Mouse (Mus musculus) heart, embryonic 10.5 days (tissue): Measurements from ENCODE around the gene Qpctl. TPM values are rescaled to one million over a fixed set of nuclear protein-coding genes. Genes with fewer than 3 reads are reported as not detected.
A peak's percentile ranks its signal among the peaks of the same experiment; 100 is the strongest.
"Not testable (repeated sequence)": the region's sequence is repeated elsewhere in the genome, so short reads cannot be mapped to it uniquely, and the experiment has no call there.

Source experiments
- DNase-seq: peaks from one replicate; pipeline ENCODE4 v3.0.0-alpha.2; 2017; ENCODE audit warnings: low spot score
- H3K27ac ChIP-seq: fragments of 300-500 bp; sonication (generic); 2 replicates; pipeline ENCODE4 v1.5.1; 2016; ENCODE audit warnings: mild to moderate bottlenecking
- H3K27me3 ChIP-seq: fragments of 300-500 bp; sonication (generic); 2 replicates; pipeline ENCODE4 v1.6.1; 2016; ENCODE audit warnings: mild to moderate bottlenecking; ENCODE audit not compliant: poor library complexity, insufficient read depth, severe bottlenecking
- H3K36me3 ChIP-seq: fragments of 300-500 bp; sonication (generic); 2 replicates; pipeline ENCODE4 v1.6.1; 2016; ENCODE audit warnings: mild to moderate bottlenecking, moderate library complexity
- H3K4me1 ChIP-seq: fragments of 300-500 bp; sonication (generic); 2 replicates; pipeline ENCODE4 v1.6.1; 2016; ENCODE audit warnings: mild to moderate bottlenecking
- H3K4me3 ChIP-seq: fragments of 300-500 bp; sonication (generic); 2 replicates; pipeline ENCODE4 v1.5.1; 2016; ENCODE audit warnings: mild to moderate bottlenecking, moderate library complexity
- H3K9me3 ChIP-seq: fragments of 300-500 bp; sonication (generic); 2 replicates; pipeline ENCODE4 v1.6.1; 2016; ENCODE audit warnings: mild to moderate bottlenecking, moderate library complexity
- WGBS: fragments of 180-500 bp; shearing (Covaris S2); methylation state at CpG from one replicate; pipeline ENCODE4 v1.1.7; 2016; 5-methylcytosine and 5-hydroxymethylcytosine counted together
- polyA plus RNA-seq: library from polyadenylated mRNA; unstranded; fragments of >200 nt; fragmentation: Nextera tagmentation; extraction: Ambion mirVana; gene quantifications from 2 replicates; pipeline ENCODE4 v1.2.1, GENCODE M21; 2016

The Qpctl gene
- polyA plus RNA-seq, 1 experiment from 2014 or later = 12.1 TPM

DNA sequence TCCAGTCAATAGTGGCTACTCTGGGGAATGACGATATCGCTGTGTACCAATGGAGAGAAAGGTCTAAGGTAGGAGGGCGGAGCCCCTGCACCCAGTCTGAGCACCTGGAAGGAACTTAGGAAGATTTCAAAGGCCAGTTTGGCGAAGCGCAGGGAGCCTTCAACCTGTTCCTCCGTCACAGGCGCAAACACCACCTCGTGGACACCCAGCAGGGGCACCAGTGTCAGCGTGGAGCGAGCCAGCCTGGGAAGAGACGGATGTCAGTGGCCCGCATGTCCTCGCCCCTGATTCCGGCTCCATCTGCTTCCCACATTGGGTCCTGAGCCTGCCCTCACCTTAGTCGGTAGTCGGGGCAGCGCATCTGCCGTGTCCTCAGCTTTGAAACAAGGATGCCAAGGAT lies 10.3 kb upstream of the Qpctl start:
- peak overlapping the region; percentile 61 for H3K4me3 ChIP-seq
- 13% methylated on average over 18 of the region's 18 CpGs for WGBS
- H3K27me3 ChIP-seq = peaks cover 47% of the 10 kb centered on the region

DNA sequence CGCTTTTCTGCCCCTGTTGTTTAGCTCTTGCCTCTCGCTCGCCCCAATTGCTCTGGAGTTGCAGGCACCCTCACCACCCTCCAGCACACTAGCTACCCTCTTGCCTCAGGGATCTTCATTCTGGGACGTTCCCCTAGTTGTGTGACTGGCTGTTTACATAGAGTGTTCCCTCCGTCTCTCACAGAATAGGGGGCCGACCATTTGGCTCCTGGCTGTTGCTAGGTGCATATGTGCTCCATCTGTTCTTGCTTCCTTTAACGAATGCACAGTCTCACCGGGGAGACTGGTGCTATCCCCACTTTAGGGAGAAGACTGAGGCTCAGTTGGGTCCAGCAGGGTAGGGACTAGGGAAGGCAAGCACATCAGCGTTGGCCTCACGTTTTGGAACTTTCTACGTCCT lies 9.5 kb upstream of the Qpctl start:
- Histone ChIP-seq H3K27me3 (peaks cover 39% of the 10 kb centered on the region), H3K27ac (no peak overlapping the region), H3K4me1 (peaks cover 28% of the 10 kb centered on the region), H3K36me3 (peaks cover 16% of the 10 kb centered on the region), H3K4me3 (no peak overlapping the region), H3K9me3 (no peaks in the 10 kb centered on the region)
- 65% methylated on average over 11 of the region's 11 CpGs for WGBS
- no peak for DNase-seq

More for the DNA sequence above, 10.3 kb upstream of the Qpctl start:
- Histone ChIP-seq H3K4me1 (peaks cover 36% of the 10 kb centered on the region), H3K9me3 (no peaks in the 10 kb centered on the region), H3K27ac (peak overlapping the region; percentile 42; the same call in 1 of the 2 replicates), H3K36me3 (peaks cover 9% of the 10 kb centered on the region)
- DNase-seq = no peak

DNA sequence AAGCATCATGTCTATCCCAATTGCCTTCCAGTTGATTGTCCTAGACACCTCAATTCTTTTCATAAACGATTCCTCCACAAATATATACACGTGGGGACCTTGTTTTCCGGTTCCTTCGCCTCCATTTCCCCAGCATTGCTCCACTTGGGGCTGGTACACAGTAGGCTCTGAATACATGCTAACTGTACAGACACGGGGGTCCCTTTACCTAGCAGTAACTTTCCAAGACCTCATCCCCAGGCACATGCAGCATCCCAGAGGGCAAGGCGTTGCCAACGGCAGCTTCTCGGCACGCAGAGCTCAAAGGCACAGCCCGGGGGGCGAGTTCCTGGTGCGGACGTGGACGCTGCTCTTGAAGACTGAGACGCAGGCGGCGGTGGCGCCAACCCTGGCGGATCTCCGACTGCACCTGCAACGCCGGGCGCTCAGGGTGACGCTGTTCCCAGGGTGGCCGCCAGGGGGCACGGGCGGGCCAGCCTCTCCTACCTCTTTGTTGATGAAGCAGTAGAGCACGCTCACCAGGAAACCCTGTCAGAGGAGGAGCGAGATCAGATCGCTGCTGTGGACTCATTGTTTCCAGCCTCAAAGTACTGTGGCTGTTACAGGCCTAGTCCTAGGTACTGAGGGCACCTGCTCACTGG lies 8.2 kb upstream of the Qpctl start:
- Histone ChIP-seq H3K4me3 (peak overlapping the region; percentile 45), H3K27ac (peak overlapping the region; percentile 60; the same call in 1 of the 2 replicates), H3K9me3 (no peaks in the 10 kb centered on the region), H3K4me1 (peaks cover 28% of the 10 kb centered on the region), H3K36me3 (peaks cover 27% of the 10 kb centered on the region), H3K27me3 (peaks cover 27% of the 10 kb centered on the region)
- peak; percentile 96 for DNase-seq
- 7% methylated on average over 30 of the region's 30 CpGs for WGBS

DNA sequence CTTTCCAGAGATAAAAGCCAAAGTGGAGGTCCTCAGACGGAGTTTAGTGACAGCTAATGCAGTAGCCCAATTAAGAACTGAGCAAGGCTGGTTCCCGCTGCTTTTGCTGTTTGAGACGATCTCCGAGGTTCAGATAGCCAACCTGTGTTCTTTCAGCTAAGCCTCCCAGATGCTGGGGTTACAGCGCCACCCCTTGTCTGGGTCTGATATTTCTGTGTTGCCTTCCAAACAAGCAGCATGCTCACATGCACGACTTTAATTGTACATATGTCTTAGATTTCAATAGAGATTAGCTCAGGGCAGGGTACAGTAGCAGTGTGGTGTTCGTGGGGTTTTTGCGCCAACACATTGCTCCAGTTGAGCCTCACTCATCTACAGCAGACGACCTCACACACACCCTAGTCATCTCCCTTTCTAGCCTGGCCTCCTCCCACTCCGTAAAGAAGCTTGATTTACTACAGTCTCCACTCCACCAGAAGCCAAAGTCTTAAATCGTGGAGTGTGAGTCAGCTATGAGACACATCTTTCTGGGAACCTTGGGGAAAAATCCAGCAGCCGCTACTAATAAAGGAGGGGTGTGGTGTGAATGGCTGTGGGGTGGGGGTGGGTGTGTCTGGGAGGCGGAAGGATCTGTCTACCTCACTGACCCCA lies 6.9 kb upstream of the Qpctl start:
- Histone ChIP-seq H3K27ac (no peak overlapping the region), H3K27me3 (peaks cover 22% of the 10 kb centered on the region), H3K4me3 (no peak overlapping the region), H3K9me3 (no peaks in the 10 kb centered on the region), H3K36me3 (peaks cover 41% of the 10 kb centered on the region), H3K4me1 (peaks cover 30% of the 10 kb centered on the region)
- DNase-seq = no peak
- WGBS = 57% methylated on average over 13 of the region's 13 CpGs

DNA sequence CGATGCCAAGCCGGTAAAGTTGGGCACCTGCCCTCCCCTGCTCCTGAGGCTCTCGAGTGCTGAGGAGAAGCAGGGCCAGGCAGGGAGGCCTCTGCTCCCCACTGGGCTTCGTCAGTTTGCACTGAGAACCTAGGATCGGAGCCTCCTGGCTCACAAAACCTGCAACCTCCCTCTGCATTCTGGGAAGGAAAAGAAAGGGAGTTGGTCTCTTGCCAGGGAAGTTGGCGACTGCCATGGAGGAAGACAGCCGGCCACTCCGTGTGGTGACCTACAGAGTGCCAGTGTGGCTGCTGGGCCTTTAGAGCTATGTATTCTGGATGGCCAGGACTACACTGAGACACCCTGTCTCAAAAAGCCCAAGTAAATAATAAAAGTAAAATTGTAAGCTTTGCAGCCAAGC lies 5.7 kb upstream of the Qpctl start:
- DNase-seq = no peak
- Histone ChIP-seq H3K27me3 (peaks cover 13% of the 10 kb centered on the region), H3K4me1 (peaks cover 30% of the 10 kb centered on the region), H3K9me3 (no peaks in the 10 kb centered on the region), H3K4me3 (no peak overlapping the region), H3K36me3 (peaks cover 42% of the 10 kb centered on the region), H3K27ac (no peak overlapping the region)
- WGBS = 82% methylated on average over 8 of the region's 8 CpGs

DNA sequence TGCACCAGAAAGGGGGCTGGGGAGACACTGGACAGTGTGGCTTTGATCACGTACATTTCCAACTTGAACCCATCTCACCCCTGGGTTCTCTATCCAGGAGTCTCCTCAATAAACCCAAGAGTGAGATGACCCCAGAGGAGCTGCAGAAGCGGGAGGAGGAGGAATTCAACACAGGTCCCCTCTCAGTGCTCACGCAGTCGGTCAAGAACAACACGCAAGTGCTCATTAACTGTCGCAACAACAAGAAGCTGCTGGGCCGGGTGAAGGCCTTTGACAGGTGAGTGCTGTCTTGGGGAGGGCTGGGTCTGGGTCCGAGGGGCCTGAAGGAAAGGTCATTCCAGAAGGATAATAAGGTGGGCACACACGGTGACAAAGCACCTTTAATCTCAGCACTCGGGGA lies 2.0 kb upstream of the Qpctl start:
- H3K27me3 ChIP-seq, H3K27ac ChIP-seq, DNase-seq, H3K9me3 ChIP-seq: not testable (repeated sequence)
- Histone ChIP-seq H3K4me3 (peak overlapping the region; percentile 78; the same call in 1 of the 2 replicates), H3K36me3 (peaks cover 48% of the 10 kb centered on the region), H3K4me1 (peaks cover 28% of the 10 kb centered on the region)
- 88% methylated on average over 10 of the region's 10 CpGs for WGBS

DNA sequence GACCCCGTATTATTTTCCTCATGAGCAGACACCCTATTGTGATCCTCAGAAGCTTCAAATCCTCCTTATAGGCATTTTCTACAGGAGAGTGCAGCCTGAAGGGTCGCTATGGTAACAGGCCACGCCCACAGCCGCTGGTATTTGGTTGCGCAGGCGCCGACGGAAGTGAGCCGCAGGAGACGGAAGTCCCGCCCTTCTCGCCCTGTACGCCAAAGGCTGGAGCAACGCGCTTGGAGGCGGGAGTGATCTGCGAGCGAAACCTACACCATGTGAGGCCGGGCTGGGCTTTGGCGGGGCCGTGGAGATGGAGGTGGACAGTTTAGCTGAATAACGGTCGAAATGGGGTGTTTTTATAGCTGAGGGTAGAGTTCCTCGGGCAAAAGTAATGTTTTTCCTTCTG lies 535 bp upstream of the Qpctl start, which contains the start of gene Snrpd2:
Gene Snrpd2, plus strand, starts transcription at position 97 of the 400 bp plus-strand sequence.
- Histone ChIP-seq H3K4me1 (peaks cover 28% of the 10 kb centered on the region), H3K27me3 (no peaks in the 10 kb centered on the region), H3K9me3 (no peaks in the 10 kb centered on the region), H3K27ac (peak within 1 kb of the TSS; percentile 89), H3K4me3 (peak within 1 kb of the TSS; percentile 78), H3K36me3 (peaks cover 43% of the 10 kb centered on the region)
- DNase-seq = peak; percentile 98
- WGBS = under 1% methylated on average over 24 of the region's 24 CpGs

DNA sequence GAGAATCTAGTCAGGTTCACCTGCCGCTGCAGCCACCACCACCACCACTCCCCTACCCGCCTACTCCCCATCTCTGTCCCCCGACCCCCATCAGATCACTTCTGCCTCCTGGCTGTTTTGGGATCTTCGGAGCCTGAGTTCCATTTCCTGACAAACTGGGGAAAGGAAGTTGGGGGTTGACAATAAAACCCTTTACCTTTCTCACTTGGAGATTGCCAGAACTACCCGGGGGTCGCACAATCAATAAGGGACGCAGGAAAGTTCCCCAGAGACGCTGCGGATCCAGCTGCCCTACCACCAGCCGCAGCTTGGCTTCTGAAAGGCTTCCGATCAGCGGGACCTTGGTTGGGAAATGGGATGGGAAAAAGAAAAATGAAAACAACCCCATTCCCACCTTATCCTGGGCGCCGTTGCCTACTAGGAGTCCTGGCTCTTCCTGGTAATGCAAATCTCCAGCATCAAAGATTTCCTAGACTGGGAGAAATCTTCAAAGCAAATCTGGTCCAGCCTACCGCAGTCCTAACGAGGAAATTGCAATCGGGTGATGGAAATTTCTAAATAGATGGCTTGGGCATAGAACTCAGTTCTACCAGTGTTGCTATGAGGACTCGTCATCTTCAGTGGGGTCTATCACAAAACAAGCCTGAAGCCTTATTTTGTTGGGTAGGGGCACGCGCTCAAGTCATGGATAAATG lies 764 bp downstream of the Qpctl start:
- WGBS = 13% methylated on average over 20 of the region's 20 CpGs
- peaks cover 28% of the 10 kb centered on the region for H3K4me1 ChIP-seq
- H3K4me3 ChIP-seq = peak overlapping the region; percentile 78
- H3K9me3 ChIP-seq = no peaks in the 10 kb centered on the region
- H3K36me3 ChIP-seq = peaks cover 31% of the 10 kb centered on the region
- DNase-seq = no peak
- H3K27ac ChIP-seq = peak overlapping the region; percentile 89
- no peaks in the 10 kb centered on the region for H3K27me3 ChIP-seq

DNA sequence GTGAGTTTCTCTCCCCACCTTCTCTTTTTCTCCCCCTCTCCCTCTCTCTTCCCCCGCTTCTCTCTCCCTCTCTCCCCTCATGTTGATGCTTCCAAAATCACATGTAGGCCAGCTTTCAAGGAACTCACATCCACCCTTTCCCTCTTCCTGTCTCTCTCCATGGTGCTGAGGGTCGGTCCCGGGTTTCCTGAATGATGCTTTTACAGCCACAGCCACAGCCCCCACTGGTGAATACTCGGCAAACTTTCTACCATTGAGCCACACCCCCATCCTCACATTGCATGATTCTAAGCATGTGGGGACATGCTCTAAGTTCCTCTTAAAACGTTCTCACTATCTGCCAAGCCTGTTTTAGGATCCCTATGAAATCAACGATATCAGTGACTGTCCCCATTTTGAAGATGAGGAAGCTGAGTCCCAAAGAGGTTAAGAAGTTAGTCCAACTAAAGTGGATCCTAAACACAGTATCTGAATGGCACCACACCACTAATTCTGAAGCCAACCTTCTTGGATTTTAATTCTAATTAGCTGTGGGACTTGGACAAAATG lies 1.5 kb downstream of the Qpctl start:
- no peak overlapping the region for H3K4me3 ChIP-seq
- H3K27ac ChIP-seq = no peak overlapping the region
- H3K4me1 ChIP-seq = peaks cover 28% of the 10 kb centered on the region
- 48% methylated on average over 6 of the region's 6 CpGs for WGBS
- no peaks in the 10 kb centered on the region for H3K27me3 ChIP-seq
- H3K9me3 ChIP-seq = no peaks in the 10 kb centered on the region
- no peak for DNase-seq
- peaks cover 23% of the 10 kb centered on the region for H3K36me3 ChIP-seq

DNA sequence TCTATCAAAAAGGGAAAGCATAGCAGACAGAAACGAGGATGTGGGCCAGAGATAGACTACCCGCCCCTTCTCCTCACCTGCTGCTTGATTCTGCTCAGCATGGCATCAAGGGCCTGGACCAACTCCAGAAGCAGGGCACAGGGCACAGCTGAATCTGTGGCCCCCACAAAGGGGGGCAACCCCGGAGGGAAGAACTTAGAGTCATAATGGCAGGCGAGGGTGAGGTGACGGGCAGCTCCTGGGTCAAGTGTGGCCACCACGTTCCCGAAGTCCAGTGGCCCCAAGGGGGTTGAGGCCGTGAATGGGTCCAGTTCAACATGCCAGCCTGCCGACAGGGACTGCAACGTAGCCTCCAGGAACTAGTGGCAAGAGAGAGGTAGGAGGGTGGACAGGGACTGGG lies 2.3 kb downstream of the Qpctl start:
- Histone ChIP-seq H3K4me1 (peaks cover 28% of the 10 kb centered on the region), H3K36me3 (peaks cover 16% of the 10 kb centered on the region), H3K9me3 (no peaks in the 10 kb centered on the region), H3K27me3 (no peaks in the 10 kb centered on the region), H3K4me3 (no peak overlapping the region), H3K27ac (no peak overlapping the region)
- no peak for DNase-seq
- WGBS = 84% methylated on average over 10 of the region's 10 CpGs

DNA sequence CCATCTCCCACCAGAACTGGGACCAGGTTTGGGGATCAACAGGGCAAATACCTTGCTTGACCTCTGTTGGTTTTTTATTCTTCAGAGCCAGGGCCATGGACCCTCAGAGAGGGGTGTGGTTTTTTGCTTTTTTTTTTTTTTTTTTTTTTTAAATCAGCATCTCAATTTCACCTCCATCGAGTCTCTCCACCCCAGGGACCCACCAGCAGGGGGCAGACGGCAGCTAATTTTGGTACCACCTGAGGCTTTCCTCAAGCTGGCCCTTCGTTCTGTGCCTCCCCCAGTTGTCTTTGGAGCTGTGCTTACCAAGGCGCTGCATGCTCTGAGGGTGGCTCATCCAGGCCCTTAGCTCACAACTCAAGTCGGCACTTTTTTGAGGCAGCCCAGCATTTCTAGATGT lies 11.7 kb downstream of the Qpctl start:
- Histone ChIP-seq H3K36me3 (peaks cover 70% of the 10 kb centered on the region), H3K4me1 (no peaks in the 10 kb centered on the region), H3K9me3 (no peaks in the 10 kb centered on the region), H3K27ac (no peak overlapping the region), H3K4me3 (no peak overlapping the region), H3K27me3 (no peaks in the 10 kb centered on the region)
- WGBS = 44% methylated on average over 5 of the region's 5 CpGs
- DNase-seq = no peak

DNA sequence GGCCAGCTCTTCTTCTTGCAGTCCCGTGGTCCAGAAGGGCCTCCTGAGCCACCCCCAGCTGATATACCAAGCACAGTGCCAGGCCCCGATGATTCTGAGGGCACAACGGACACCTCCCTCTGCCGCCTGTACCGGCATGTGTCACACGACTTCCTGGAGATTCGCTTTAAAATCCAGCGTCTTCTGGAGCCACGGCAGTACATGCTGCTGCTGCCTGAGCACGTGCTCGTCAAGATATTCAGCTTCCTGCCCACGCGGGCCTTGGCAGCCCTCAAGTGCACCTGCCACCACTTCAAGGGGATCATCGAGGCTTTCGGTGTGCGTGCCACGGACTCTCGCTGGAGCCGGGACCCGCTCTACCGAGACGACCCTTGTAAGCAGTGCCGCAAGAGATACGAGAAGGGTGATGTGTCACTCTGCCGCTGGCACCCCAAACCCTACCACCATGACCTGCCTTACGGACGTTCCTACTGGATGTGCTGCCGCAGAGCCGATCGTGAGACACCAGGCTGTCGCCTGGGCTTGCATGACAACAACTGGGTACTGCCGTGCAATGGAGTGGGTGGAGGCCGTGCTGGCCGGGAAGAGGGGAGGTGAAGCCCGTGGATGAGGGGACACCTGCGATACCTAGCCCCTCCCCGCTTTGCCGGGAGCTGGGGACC lies 12.3 kb downstream of the Qpctl start:
- Histone ChIP-seq H3K4me3 (no peak overlapping the region), H3K27ac (no peak overlapping the region), H3K4me1 (peaks cover 3% of the 10 kb centered on the region; the same call in 1 of the 2 replicates), H3K9me3 (no peaks in the 10 kb centered on the region), H3K27me3 (no peaks in the 10 kb centered on the region), H3K36me3 (peaks cover 70% of the 10 kb centered on the region)
- WGBS = 87% methylated on average over 38 of the region's 38 CpGs
- DNase-seq = no peak
